Mouse (Mus musculus): ENCODE results near the gene Vav2.

Gene Vav2

GRCm38 (mm10) chr2:27441767-27442707 is 15.2 kb upstream of the Vav2 start, which contains the start of gene Brd3os:
Brd3os (plus strand) TSS chr2:27442324.
- DNase-seq (ENCODE audit: inconsistent ontology term): peak; percentile 100

GRCm38 (mm10) chr2:27438281-27438680 is 11.4 kb upstream of the Vav2 start:
- DNase-seq (ENCODE audit: inconsistent ontology term): peak; percentile 38

GRCm38 (mm10) chr2:27437876-27438275 is 11.0 kb upstream of the Vav2 start:
- peak; percentile 33 for DNase-seq (ENCODE audit: inconsistent ontology term)

GRCm38 (mm10) chr2:27432599-27432998 is 5.8 kb upstream of the Vav2 start:
- no peak for DNase-seq (ENCODE audit: inconsistent ontology term)

- DNase-seq (ENCODE audit: inconsistent ontology term): no peak
Observed at GRCm38 (mm10) chr2:27430621-27431020, 3.8 kb upstream of the Vav2 start.

- peak; percentile 79 for DNase-seq (ENCODE audit: inconsistent ontology term)
Observed at GRCm38 (mm10) chr2:27428071-27428470, 1.2 kb upstream of the Vav2 start.

- DNase-seq (ENCODE audit: inconsistent ontology term): no peak
Observed at GRCm38 (mm10) chr2:27426406-27426854, 403 bp downstream of the Vav2 start.

- DNase-seq (ENCODE audit: inconsistent ontology term): peak; percentile 53
Observed at GRCm38 (mm10) chr2:27425751-27426405, 955 bp downstream of the Vav2 start.

GRCm38 (mm10) chr2:27425161-27425611 is 1.6 kb downstream of the Vav2 start:
- DNase-seq (ENCODE audit: inconsistent ontology term): peak; percentile 53

- DNase-seq (ENCODE audit: inconsistent ontology term): no peak
Observed at GRCm38 (mm10) chr2:27423596-27423995, 3.2 kb downstream of the Vav2 start.

- peak; percentile 81 for DNase-seq (ENCODE audit: inconsistent ontology term)
Observed at GRCm38 (mm10) chr2:27421293-27422068, 5.4 kb downstream of the Vav2 start.

- no peak for DNase-seq (ENCODE audit: inconsistent ontology term)
Observed at GRCm38 (mm10) chr2:27418577-27419070, 8.2 kb downstream of the Vav2 start.

- DNase-seq (ENCODE audit: inconsistent ontology term): no peak
Observed at GRCm38 (mm10) chr2:27417648-27418153, 9.1 kb downstream of the Vav2 start.

- DNase-seq (ENCODE audit: inconsistent ontology term): no peak
Observed at GRCm38 (mm10) chr2:27416425-27416824, 10.4 kb downstream of the Vav2 start.

GRCm38 (mm10) chr2:27415060-27415783 is 11.6 kb downstream of the Vav2 start:
- DNase-seq (ENCODE audit: inconsistent ontology term): no peak

- DNase-seq (ENCODE audit: inconsistent ontology term): peak; percentile 43
Observed at GRCm38 (mm10) chr2:27413936-27414657, 12.7 kb downstream of the Vav2 start.

GRCm38 (mm10) chr2:27413582-27413935 is 13.3 kb downstream of the Vav2 start:
- DNase-seq (ENCODE audit: inconsistent ontology term): no peak

GRCm38 (mm10) chr2:27412245-27412800 is 14.5 kb downstream of the Vav2 start:
- no peak for DNase-seq (ENCODE audit: inconsistent ontology term)

- DNase-seq (ENCODE audit: inconsistent ontology term): no peak
Observed at GRCm38 (mm10) chr2:27411688-27412174, 15.1 kb downstream of the Vav2 start.
